Mouse (Mus musculus) common myeloid progenitor, adult 5-6 weeks (primary cell): Measurements from ENCODE around the gene Smarca2. TPM values are rescaled to one million over a fixed set of nuclear protein-coding genes. Genes with fewer than 3 reads are reported as not detected.
"Not testable (repeated sequence)": the region's sequence is repeated elsewhere in the genome, so short reads cannot be mapped to it uniquely, and the experiment has no call there.

Source experiments
- ATAC-seq: replicated peaks from 2 replicates; pipeline ENCODE4 v1.8.0; 2016; ENCODE audit warnings: low read depth, mild to moderate bottlenecking, moderate TSS enrichment, inconsistent platforms; ENCODE audit not compliant: poor library complexity, severe bottlenecking
- total RNA-seq: library from RNA; stranded (forward); fragments of 200-1000, 187-1606 nt; gene quantifications from 2 replicates; pipeline ENCODE4 v1.2.3, GENCODE M21; 2017

Smarca2 gene
- total RNA-seq, 1 experiment from 2014 or later: 109 TPM

- ATAC-seq: no peak
These were observed 8.8 kb downstream of the Smarca2 start for GRCm38 (mm10) chr19:26613665-26614064.

- no peak for ATAC-seq
These were observed 11.4 kb downstream of the Smarca2 start for GRCm38 (mm10) chr19:26616271-26616670.

- ATAC-seq: no peak
These were observed 12.4 kb downstream of the Smarca2 start for GRCm38 (mm10) chr19:26617287-26617686.

- no peak for ATAC-seq
These were observed 25.9 kb downstream of the Smarca2 start for GRCm38 (mm10) chr19:26630712-26631235.

- no peak for ATAC-seq
These were observed 27.4 kb downstream of the Smarca2 start for GRCm38 (mm10) chr19:26632228-26632627.

GRCm38 (mm10) chr19:26640556-26640955 lies 35.7 kb downstream of the Smarca2 start:
- no peak for ATAC-seq

- no peak for ATAC-seq
These were observed 36.4 kb downstream of the Smarca2 start for GRCm38 (mm10) chr19:26641269-26641668.

- ATAC-seq: no peak
These were observed 38.2 kb downstream of the Smarca2 start for GRCm38 (mm10) chr19:26643011-26643410.

GRCm38 (mm10) chr19:26643936-26644335 lies 39.1 kb downstream of the Smarca2 start:
- no peak for ATAC-seq

- no peak for ATAC-seq
These were observed 40.2 kb downstream of the Smarca2 start for GRCm38 (mm10) chr19:26645016-26645415.

GRCm38 (mm10) chr19:26646128-26646527 lies 41.3 kb downstream of the Smarca2 start:
- ATAC-seq: peak; percentile 95

- ATAC-seq: no peak
These were observed 45.9 kb downstream of the Smarca2 start for GRCm38 (mm10) chr19:26650585-26651273.

- ATAC-seq: no peak
These were observed 53.5 kb downstream of the Smarca2 start for GRCm38 (mm10) chr19:26658324-26658723.

- ATAC-seq: no peak
These were observed 55.1 kb downstream of the Smarca2 start for GRCm38 (mm10) chr19:26659976-26660375.

GRCm38 (mm10) chr19:26661198-26661597 lies 56.3 kb downstream of the Smarca2 start:
- no peak for ATAC-seq

- ATAC-seq: 0 out of 2 replicates have a peak, but pooled peaks have one; percentile 47
These were observed 61.5 kb downstream of the Smarca2 start for GRCm38 (mm10) chr19:26666303-26666702.

- ATAC-seq: no peak
These were observed 65.2 kb downstream of the Smarca2 start for GRCm38 (mm10) chr19:26670089-26670488.

GRCm38 (mm10) chr19:26671413-26671812 lies 66.6 kb downstream of the Smarca2 start:
- ATAC-seq: not testable (repeated sequence)

- no peak for ATAC-seq
These were observed 71.1 kb downstream of the Smarca2 start for GRCm38 (mm10) chr19:26675917-26676316.

GRCm38 (mm10) chr19:26678543-26678942 lies 73.7 kb downstream of the Smarca2 start:
- no peak for ATAC-seq

GRCm38 (mm10) chr19:26679674-26680073 lies 74.8 kb downstream of the Smarca2 start:
- no peak for ATAC-seq

- no peak for ATAC-seq
These were observed 76.7 kb downstream of the Smarca2 start for GRCm38 (mm10) chr19:26681549-26681948.
